ENCODE assay signal across 33 mouse cellular contexts in genomic region chr17:43145749-43146148, GRCm38 (mm10).
"Had no signal": no experiment of that assay in that cellular context is flagged by ENCODE, and none has a peak within 500 bp of the region (broad histone marks: within the 10 kb centered on the region; RNA-seq: fewer than 3 reads in every experiment).

No protein-coding gene starts in this region.

- DNase-seq: heart, adult 2 months; heart, postnatal 10 days; heart, postnatal 14 days; heart, postnatal 36 days; heart, postnatal 4 days; kidney, adult 11 months; kidney, adult 18-20 months; kidney, adult 2 months; kidney, adult 8-10 months; kidney, adult 9 months; kidney, postnatal 10 days; kidney, postnatal 14 days; kidney, postnatal 25 days; kidney, postnatal 36 days; kidney, postnatal 4 days; layer of hippocampus, adult 9-11 months; layer of hippocampus, postnatal 36 days had no signal

- H3K4me2 ChIP-seq: heart, embryonic 11.5 days; heart, embryonic 12.5 days; heart, embryonic 13.5 days; heart, embryonic 15.5 days; hindbrain, embryonic 13.5 days; hindbrain, embryonic 14.5 days; hindbrain, embryonic 15.5 days; kidney, embryonic 15.5 days had no signal

- H3K9ac ChIP-seq: heart, embryonic 12.5 days; heart, embryonic 13.5 days; heart, embryonic 15.5 days; hindbrain, embryonic 13.5 days; hindbrain, embryonic 14.5 days; hindbrain, embryonic 15.5 days; kidney, embryonic 15.5 days had no signal

- H3K36me3 ChIP-seq: heart, embryonic 10.5 days; heart, embryonic 12.5 days; heart, embryonic 13.5 days; heart, embryonic 15.5 days; hindbrain, embryonic 10.5 days; hindbrain, embryonic 13.5 days; hindbrain, embryonic 15.5 days; kidney, embryonic 15.5 days had no signal

- H3K27ac ChIP-seq: heart, adult 2 months; heart, embryonic 10.5 days; heart, embryonic 13.5 days; heart, embryonic 15.5 days; hindbrain, embryonic 10.5 days; hindbrain, embryonic 13.5 days; hindbrain, embryonic 14.5 days; hindbrain, embryonic 15.5 days; hindbrain, postnatal 0 days; kidney, embryonic 15.5 days; kidney, postnatal 0 days; layer of hippocampus, adult 2 months; left cerebral cortex, adult 2 months had no signal

- ATAC-seq: hindbrain, embryonic 16.5 days; hindbrain, postnatal 0 days; inflammation-experienced regulatory T-cells, adult 6 months had no signal

- H3K9me3 ChIP-seq: heart, embryonic 10.5 days; heart, embryonic 12.5 days; heart, embryonic 13.5 days; heart, embryonic 15.5 days; hindbrain, embryonic 10.5 days; hindbrain, embryonic 13.5 days; hindbrain, embryonic 15.5 days; kidney, embryonic 15.5 days had no signal

- H3K27me3 ChIP-seq: heart, embryonic 13.5 days; heart, embryonic 15.5 days; hindbrain, embryonic 13.5 days; hindbrain, embryonic 15.5 days; kidney, embryonic 15.5 days had no signal

- H3K4me3 ChIP-seq: heart, adult 2 months; heart, embryonic 10.5 days; heart, embryonic 12.5 days; heart, embryonic 13.5 days; heart, embryonic 15.5 days; hindbrain, embryonic 10.5 days; hindbrain, embryonic 13.5 days; hindbrain, embryonic 15.5 days; kidney, embryonic 15.5 days; layer of hippocampus, adult 2 months; left cerebral cortex, adult 2 months had no signal
